Mouse (Mus musculus) embryonic fibroblast, embryonic 13.5 days (primary cell): ENCODE data around the gene Bin2.

ENCODE experiments used
- CTCF ChIP-seq: IDR thresholded peaks from 2 replicates; pipeline ENCODE4 v1.5.1; 2011; ENCODE audit warnings: mild to moderate bottlenecking, control low read depth, low read length, moderate library complexity, borderline replicate concordance; ENCODE audit not compliant: insufficient read depth
- POLR2A ChIP-seq: IDR thresholded peaks from 2 replicates; pipeline ENCODE4 v1.6.1; 2011; ENCODE audit warnings: low read depth, mild to moderate bottlenecking, control low read depth, low read length, moderate library complexity

GRCm38 (mm10) chr15:100592817-100593216 is 76.5 kb downstream of the Bin2 start:
- no peak for TF ChIP-seq CTCF
- no peak for TF ChIP-seq POLR2A
